Mouse (Mus musculus) heart, adult 18-20 months (tissue): ENCODE data around the gene Olfr67. TPM values are rescaled to one million over a fixed set of nuclear protein-coding genes. Genes with fewer than 3 reads are reported as not detected.
"Not testable (repeated sequence)": the region's sequence is repeated elsewhere in the genome, so short reads cannot be mapped to it uniquely, and the experiment has no call there.

Source experiments
- DNase-seq, 2 experiments: peaks; one replicate each; pipeline ENCODE4 v3.0.0; 2021 to 2022; ENCODE audit warnings: mixed read lengths in 1 of 2
- total RNA-seq, 2 experiments: library from RNA; stranded (reverse); gene quantifications; 2 replicates each; pipeline ENCODE4 v1.2.3; 2021

The Olfr67 gene
- total RNA-seq, 2 experiments from 2014 or later = not detected

DNA sequence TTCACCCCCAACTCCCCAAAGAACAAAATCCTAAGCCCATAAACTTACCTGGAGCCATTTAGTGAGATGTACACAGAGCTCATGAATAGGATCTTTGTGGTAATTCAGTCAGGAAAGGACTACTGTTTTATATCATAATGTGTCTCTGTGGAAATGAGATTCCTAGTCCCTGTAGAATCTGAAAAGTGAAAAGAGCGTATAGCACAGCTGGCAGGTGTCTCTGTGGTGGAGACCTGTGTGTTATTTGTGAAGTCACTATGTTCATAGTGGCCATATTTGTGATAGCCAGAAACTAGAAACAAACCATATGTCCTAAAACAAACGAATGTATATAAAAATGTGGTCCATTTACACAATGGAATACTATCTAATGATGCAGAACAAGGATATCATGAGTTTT lies 20.1 kb downstream of the Olfr67 start, which contains the start of gene Olfr69:
Gene Olfr69 (minus strand): TSS at position 101 of the 400 bp plus-strand sequence.
- no peak for DNase-seq

DNA sequence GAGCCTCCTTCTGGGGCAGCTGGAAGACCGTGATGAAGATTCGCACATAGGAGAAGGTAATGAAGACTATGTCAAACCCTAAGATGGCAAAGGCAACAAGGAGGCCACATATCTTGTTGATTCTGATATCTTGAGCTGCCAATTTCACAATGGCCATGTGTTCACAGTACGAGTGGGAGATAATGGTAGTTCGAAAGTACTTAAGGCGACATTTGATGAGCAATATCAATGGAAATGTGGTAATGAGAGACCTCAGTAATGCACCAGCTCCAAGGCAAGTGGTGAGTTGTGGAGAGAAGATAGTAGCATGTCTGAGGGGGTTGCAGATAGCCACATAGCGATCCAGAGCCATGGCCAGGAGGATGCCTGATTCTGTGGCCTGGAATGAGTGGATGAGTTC lies 23.9 kb downstream of the Olfr67 start:
- not testable (repeated sequence) for DNase-seq

GRCm38 (mm10) chr7:103762212-103762611 lies 29.4 kb downstream of the Olfr67 start:
- not testable (repeated sequence) for DNase-seq

DNA sequence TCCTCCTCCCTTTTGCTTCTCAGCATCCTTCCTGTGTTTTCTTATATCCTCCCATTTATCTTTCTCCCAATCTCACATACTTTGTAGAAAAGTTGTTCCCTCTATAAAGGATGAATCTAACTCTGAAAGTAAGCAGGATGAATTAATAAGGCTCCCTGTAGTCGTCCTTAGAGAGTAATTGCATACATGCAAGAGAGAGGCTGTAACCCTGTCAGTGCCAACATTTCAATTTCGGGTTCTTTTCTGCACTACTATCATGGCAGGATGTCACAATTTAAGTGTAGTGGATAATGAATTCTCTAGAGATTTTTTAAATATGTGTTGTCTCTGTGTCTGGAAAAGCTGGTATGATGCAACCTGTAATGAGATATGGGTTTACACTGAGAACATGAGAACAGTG lies 34.4 kb downstream of the Olfr67 start, which contains the start of gene Olfr630:
Gene Olfr630 (minus strand): TSS at position 101 of the 400 bp plus-strand sequence.
- DNase-seq = no peak

- DNase-seq = no peak
These were observed 46.8 kb downstream of the Olfr67 start, which contains the start of gene Olfr629 for GRCm38 (mm10) chr7:103744843-103745242. Gene Olfr629, minus strand, starts transcription at chr7:103744943.

Other genes with a start within 250 kb of the Olfr67 start
- gene Olfr612, start 249.1 kb downstream of the Olfr67 start, total RNA-seq = not detected
- gene Olfr613, start 243.7 kb downstream of the Olfr67 start, total RNA-seq = not detected
- not detected for gene Olfr615, start 235.7 kb downstream of the Olfr67 start, total RNA-seq
- gene Olfr616, start 222.7 kb downstream of the Olfr67 start, total RNA-seq = not detected
- gene Olfr617, start 218.8 kb downstream of the Olfr67 start, total RNA-seq = not detected
- gene Olfr618, start 201.7 kb downstream of the Olfr67 start, total RNA-seq = not detected
- not detected for gene Olfr619, start 191.2 kb downstream of the Olfr67 start, total RNA-seq
- gene Olfr620, start 179.3 kb downstream of the Olfr67 start, total RNA-seq = not detected
- gene Olfr622, start 149.1 kb downstream of the Olfr67 start, total RNA-seq = not detected
- gene Olfr623, start 128.1 kb downstream of the Olfr67 start, total RNA-seq = not detected
- gene Olfr624, start 120.6 kb downstream of the Olfr67 start, total RNA-seq = not detected
- gene Olfr625-ps1, start 109.1 kb downstream of the Olfr67 start, total RNA-seq = not detected
- gene Olfr243, start 77.2 kb downstream of the Olfr67 start, total RNA-seq = not detected
- gene Olfr628, start 61.4 kb downstream of the Olfr67 start, total RNA-seq = not detected
- not detected for gene Olfr629, start 46.9 kb downstream of the Olfr67 start, total RNA-seq
- not detected for gene Olfr630, start 34.5 kb downstream of the Olfr67 start, total RNA-seq
- gene Olfr69, start 20.2 kb downstream of the Olfr67 start, total RNA-seq = not detected
- not detected for gene Olfr68, start 12.1 kb downstream of the Olfr67 start, total RNA-seq
- 1,000 to 10,000 TPM; 1,004 to 1,120 TPM for gene Hbb-bt, start 22.2 kb upstream of the Olfr67 start, total RNA-seq
- gene Hbb-bs, start 36.3 kb upstream of the Olfr67 start, total RNA-seq = over 10,000 TPM; 10,167 to 10,648 TPM
- not detected for gene Hbb-bh2, start 48.7 kb upstream of the Olfr67 start, total RNA-seq
- not detected for gene Hbb-bh1, start 51.3 kb upstream of the Olfr67 start, total RNA-seq
- gene Hbb-y, start 61.4 kb upstream of the Olfr67 start, total RNA-seq = not detected
- not detected for gene Olfr66, start 94.4 kb upstream of the Olfr67 start, total RNA-seq
- gene Olfr64, start 102.7 kb upstream of the Olfr67 start, total RNA-seq = not detected
- gene Olfr65, start 111.7 kb upstream of the Olfr67 start, total RNA-seq = not detected
- not detected for gene Olfr631, start 137.0 kb upstream of the Olfr67 start, total RNA-seq
- not detected for gene Olfr632, start 142.5 kb upstream of the Olfr67 start, total RNA-seq
- gene Olfr633, start 152.6 kb upstream of the Olfr67 start, total RNA-seq = not detected
- gene Olfr635, start 179.3 kb upstream of the Olfr67 start, total RNA-seq = not detected
- gene Olfr638, start 206.9 kb upstream of the Olfr67 start, total RNA-seq = not detected
- under 1 TPM; 0.05 TPM for gene Olfr639, start 225.5 kb upstream of the Olfr67 start, total RNA-seq
- gene Olfr640, start 233.8 kb upstream of the Olfr67 start, total RNA-seq = not detected
- gene Olfr641, start 243.6 kb upstream of the Olfr67 start, total RNA-seq = not detected